In genomic region chr1:172188891-172189290, GRCm38 (mm10) we compare ENCODE assay signal across 10 mouse cellular contexts. TPM values are rescaled to one million over a fixed set of nuclear protein-coding genes. Genes with fewer than 3 reads are reported as not detected.
A peak's percentile ranks its signal among the peaks of the same experiment; 100 is the strongest.
DNase-seq lines count a peak whose midpoint lies in the region; ATAC-seq and TF ChIP-seq lines count a peak whose summit lies in the region.
"Had no signal": no experiment of that assay in that cellular context is flagged by ENCODE, and none has a peak within 500 bp of the region (broad histone marks: within the 10 kb centered on the region; RNA-seq: fewer than 3 reads in every experiment).

No protein-coding gene starts in this region.

- peaks cover 30% of the 10 kb centered on the region for H3K36me3 ChIP-seq in hindbrain, embryonic 16.5 days (ENCODE audit: control insufficient read depth, insufficient read depth, low read length)
- peaks cover 71% of the 10 kb centered on the region for H3K36me3 ChIP-seq in hindbrain, embryonic 13.5 days
- H3K36me3 ChIP-seq in G1E (replicated peaks): peaks cover 91% of the 10 kb centered on the region

- ATAC-seq in hindbrain, embryonic 16.5 days: 0 out of 2 replicates have a peak, but pooled peaks have one; percentile 42
- ATAC-seq in hindbrain, embryonic 13.5 days (ENCODE audit: low FRiP score): no peak; the same call in 1 of the 2 replicates
- ATAC-seq in G1E (ENCODE audit: extremely low read depth, insufficient number of reproducible peaks, low FRiP score, poor library complexity, severe bottlenecking): peak; percentile 70
- no peak for ATAC-seq in monocyte, adult 5-6 weeks (replicated peaks; ENCODE audit: insufficient number of reproducible peaks, low FRiP score, low TSS enrichment, poor library complexity, severe bottlenecking)
- ATAC-seq in activated CD4-positive, CD25-positive, alpha-beta regulatory T cell, adult 4 months: no peak

- H3K27me3 ChIP-seq in hindbrain, embryonic 16.5 days (replicated peaks; ENCODE audit: control insufficient read depth, insufficient read depth, low read length): no peaks in the 10 kb centered on the region
- H3K27me3 ChIP-seq in hindbrain, embryonic 13.5 days: no peaks in the 10 kb centered on the region
- no peaks in the 10 kb centered on the region for H3K27me3 ChIP-seq in G1E (ENCODE audit: insufficient read depth, low read length)
- H3K27me3 ChIP-seq: limb, embryonic 15.5 days; stomach, embryonic 15.5 days had no signal

- no peak overlapping the region for H3K4me2 ChIP-seq in hindbrain, embryonic 16.5 days (ENCODE audit: low read length)
- no peak overlapping the region for H3K4me2 ChIP-seq in hindbrain, embryonic 13.5 days
- H3K4me2 ChIP-seq: limb, embryonic 15.5 days; stomach, embryonic 15.5 days had no signal

- H3K27ac ChIP-seq in hindbrain, embryonic 16.5 days (ENCODE audit: low read depth, low read length): no peak overlapping the region
- H3K27ac ChIP-seq in hindbrain, embryonic 13.5 days: no peak overlapping the region
- H3K27ac ChIP-seq: limb, embryonic 15.5 days; stomach, embryonic 15.5 days had no signal

- no peak overlapping the region for H3K9ac ChIP-seq in hindbrain, embryonic 16.5 days (ENCODE audit: low read depth, low read length)
- no peak overlapping the region for H3K9ac ChIP-seq in hindbrain, embryonic 13.5 days
- H3K9ac ChIP-seq: limb, embryonic 15.5 days; stomach, embryonic 15.5 days had no signal

- no peak overlapping the region for H3K4me3 ChIP-seq in hindbrain, embryonic 16.5 days (ENCODE audit: low read length)
- H3K4me3 ChIP-seq in hindbrain, embryonic 13.5 days: no peak overlapping the region
- H3K4me3 ChIP-seq in G1E (ENCODE audit: low read depth, low read length): no peak overlapping the region
- H3K4me3 ChIP-seq: limb, embryonic 15.5 days; stomach, embryonic 15.5 days had no signal

- 56% methylated on average over 4 of the region's 4 CpGs for WGBS in hindbrain, embryonic 16.5 days
- WGBS in hindbrain, embryonic 13.5 days: 63% methylated on average over 4 of the region's 4 CpGs

- DNase-seq in A20 (ENCODE audit: low read depth, low spot score) (peak; percentile 26), G1E (ENCODE audit: low spot score) (no peak)
- DNase-seq in kidney, postnatal 4 days: peak; percentile 55 to 63
- DNase-seq in urinary bladder, postnatal 14 days (ENCODE audit: low spot score): no peak

- TF ChIP-seq CTCF in G1E (IDR thresholded peaks at IDR 0.05; ENCODE audit: low read depth, low read length): no peak

- no peaks in the 10 kb centered on the region for H3K9me3 ChIP-seq in hindbrain, embryonic 16.5 days (ENCODE audit: control insufficient read depth, low read length)
- H3K9me3 ChIP-seq in hindbrain, embryonic 13.5 days: no peaks in the 10 kb centered on the region
- no peaks in the 10 kb centered on the region for H3K9me3 ChIP-seq in G1E (replicated peaks)
- H3K9me3 ChIP-seq: limb, embryonic 15.5 days; stomach, embryonic 15.5 days had no signal

- H3K4me1 ChIP-seq in hindbrain, embryonic 16.5 days (ENCODE audit: control insufficient read depth, insufficient read depth, low read depth, low read length): no peaks in the 10 kb centered on the region
- H3K4me1 ChIP-seq in hindbrain, embryonic 13.5 days (replicated peaks): no peaks in the 10 kb centered on the region
- no peaks in the 10 kb centered on the region for H3K4me1 ChIP-seq in G1E (ENCODE audit: insufficient read depth, low read depth, low read length)
- H3K4me1 ChIP-seq: limb, embryonic 15.5 days; stomach, embryonic 15.5 days had no signal

RNA-seq across cellular contexts. Expression of gene Pea15a, which starts 17.7 kb away (rescaled TPM):
- 538 and 563 TPM in 2 replicates for polyA plus RNA-seq in hindbrain, embryonic 16.5 days (2015; fragmentation: Nextera tagmentation; extraction: Ambion mirVana)
- polyA plus RNA-seq in hindbrain, embryonic 13.5 days (2015; fragmentation: Nextera tagmentation; extraction: Ambion mirVana): 400 and 410 TPM in 2 replicates
- total RNA-seq in G1E (2014; fragmentation: Nextera tagmentation) (5.9 and 7.4 TPM in 2 replicates), G1E (2017) (9.4 and 10.4 TPM in 2 replicates)
- 3.2 and 4.0 TPM in 2 replicates for polyA plus RNA-seq in G1E (2012)
- total RNA-seq in monocyte, adult 5-6 weeks (2017): 23.3 to 71.6 TPM (median 23.9 TPM) in 3 replicates
- 10 to 100 TPM; 42.0 to 43.1 TPM for polyA plus RNA-seq in activated CD4-positive, CD25-positive, alpha-beta regulatory T cell, adult 4 months (2017; shearing (Covaris generic))

RNA-seq across cellular contexts. Expression of gene Casq1, which starts 30.8 kb away (rescaled TPM):
- 1.5 and 5.5 TPM in 2 replicates for polyA plus RNA-seq in hindbrain, embryonic 16.5 days (2015; fragmentation: Nextera tagmentation; extraction: Ambion mirVana)
- 2.3 and 2.4 TPM in 2 replicates for polyA plus RNA-seq in hindbrain, embryonic 13.5 days (2015; fragmentation: Nextera tagmentation; extraction: Ambion mirVana)
- total RNA-seq in G1E (2014; fragmentation: Nextera tagmentation) (not detected in 2 replicates), G1E (2017) (0.12 TPM in 1 of 2 replicates, not detected in the other)
- polyA plus RNA-seq in G1E (2012): not detected in 2 replicates
- total RNA-seq in monocyte, adult 5-6 weeks (2017): not detected in 3 replicates
- not detected for polyA plus RNA-seq in activated CD4-positive, CD25-positive, alpha-beta regulatory T cell, adult 4 months (2017; shearing (Covaris generic))

RNA-seq across cellular contexts. Expression of gene Dcaf8, which starts 41.0 kb away (rescaled TPM):
- polyA plus RNA-seq in hindbrain, embryonic 16.5 days (2015; fragmentation: Nextera tagmentation; extraction: Ambion mirVana): 86.6 and 91.6 TPM in 2 replicates
- polyA plus RNA-seq in hindbrain, embryonic 13.5 days (2015; fragmentation: Nextera tagmentation; extraction: Ambion mirVana): 100 and 107 TPM in 2 replicates
- total RNA-seq in G1E (2014; fragmentation: Nextera tagmentation): 82.2 and 116 TPM in 2 replicates
- 120 and 124 TPM in 2 replicates for total RNA-seq in G1E (2017)
- 47.8 and 60.1 TPM in 2 replicates for polyA plus RNA-seq in G1E (2012)
- 77.0 to 164 TPM (median 136 TPM) in 3 replicates for total RNA-seq in monocyte, adult 5-6 weeks (2017)
- polyA plus RNA-seq in activated CD4-positive, CD25-positive, alpha-beta regulatory T cell, adult 4 months (2017; shearing (Covaris generic)): 10 to 100 TPM; 51.0 to 78.8 TPM

Comparison
In these comparisons a context has a peak if more than half of its experiments do, and no peak if none do; other contexts are left out.
1. ATAC-seq: peak in hindbrain, embryonic 16.5 days (single experiment) and G1E (single experiment); none in hindbrain, embryonic 13.5 days (single experiment), monocyte, adult 5-6 weeks (single experiment) and activated CD4-positive, CD25-positive, alpha-beta regulatory T cell, adult 4 months (single experiment).
2. DNase-seq: peak in A20 (single experiment) and kidney, postnatal 4 days (2 of 2); none in G1E (single experiment) and urinary bladder, postnatal 14 days (single experiment).